Mouse (Mus musculus) heart, adult 9 months (tissue): ENCODE results near the gene Rfx8.
A peak's percentile ranks its signal among the peaks of the same experiment; 100 is the strongest.
"Not testable (repeated sequence)": the region's sequence is repeated elsewhere in the genome, so short reads cannot be mapped to it uniquely, and the experiment has no call there.

ENCODE experiments used
- DNase-seq, 2 experiments: peaks; one replicate each; pipeline ENCODE4 v3.0.0; 2022; ENCODE audit warnings: low spot score in 2 of 2

The Rfx8 gene

DNA sequence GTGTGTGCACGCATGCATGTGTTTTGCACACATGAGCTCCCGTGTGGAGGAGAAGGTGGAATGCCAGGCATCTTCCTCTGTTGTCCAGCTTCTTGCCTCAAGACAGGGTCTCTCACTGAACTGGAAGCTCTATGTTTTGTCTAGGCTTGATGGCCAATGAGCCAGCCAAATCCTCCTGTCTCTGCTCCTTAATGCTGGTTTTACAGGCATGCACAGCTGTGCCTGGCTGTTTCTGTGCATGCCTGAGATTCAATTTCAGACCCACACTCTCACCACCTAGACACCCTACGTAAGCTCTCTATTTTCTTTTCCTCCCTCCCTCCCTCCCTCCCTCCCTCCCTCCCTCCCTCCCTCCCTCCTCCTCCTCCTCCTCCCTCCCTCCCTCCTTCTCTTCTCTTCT lies 28.8 kb downstream of the Rfx8 start:
- DNase-seq = no peak

DNA sequence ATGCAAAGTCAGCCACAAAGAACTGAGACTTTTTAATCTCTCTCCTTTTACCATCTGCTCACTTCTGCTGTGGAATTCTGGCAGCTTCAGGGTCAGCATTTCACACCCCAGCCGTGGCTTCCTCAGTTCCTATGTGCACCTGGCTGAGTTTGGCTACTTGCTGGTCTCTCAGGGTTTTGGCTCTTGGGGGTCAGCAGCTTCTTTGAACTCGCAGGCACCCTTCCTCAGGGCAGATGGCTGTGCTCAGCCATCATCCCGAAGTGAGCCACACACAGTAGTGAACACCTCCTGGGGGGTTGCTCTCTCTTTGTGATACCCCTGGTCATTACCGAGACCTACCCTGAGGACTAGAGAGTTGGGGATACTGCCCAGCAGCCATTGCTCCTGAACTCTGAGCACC lies 29.7 kb downstream of the Rfx8 start:
- no peak for DNase-seq

DNA sequence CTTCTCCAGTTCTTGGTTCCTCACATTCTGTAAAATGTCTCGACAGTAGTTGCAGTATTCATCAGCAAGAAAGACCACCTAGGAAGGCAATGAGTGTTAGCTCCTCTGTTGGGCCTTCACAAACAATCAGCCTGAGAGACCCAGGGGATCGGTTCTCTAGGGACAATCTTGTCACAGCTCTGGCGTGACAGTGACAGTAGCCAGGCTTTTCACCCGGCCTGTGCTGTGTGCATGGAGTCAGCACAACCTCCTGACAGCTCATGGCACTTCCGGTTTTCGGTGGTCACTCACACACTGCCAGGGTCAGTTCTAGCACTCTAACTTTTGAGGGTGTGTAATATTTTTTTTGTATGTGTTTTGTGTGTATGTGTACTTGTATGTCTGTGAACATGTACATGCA lies 32.2 kb downstream of the Rfx8 start:
- no peak for DNase-seq

DNA sequence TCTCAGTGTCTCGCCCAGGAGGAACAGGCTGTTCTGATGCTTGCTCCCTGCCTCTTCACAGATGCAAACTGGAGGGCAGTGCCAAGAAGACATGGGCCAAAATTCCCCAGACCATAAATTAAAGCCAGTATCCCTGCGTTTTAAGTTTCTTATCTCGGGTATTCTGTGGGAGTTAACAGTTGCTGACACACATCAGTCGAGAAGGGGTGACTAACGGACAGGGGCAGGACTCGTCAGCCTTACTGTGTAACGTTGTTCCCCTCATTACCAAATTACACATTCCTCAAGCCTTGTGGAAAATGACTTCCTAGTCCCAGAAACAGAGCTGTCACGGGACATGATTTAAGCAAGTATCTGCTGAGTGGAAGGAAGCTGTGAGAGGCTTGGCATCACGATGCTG lies 33.5 kb downstream of the Rfx8 start:
- no peak for DNase-seq

DNA sequence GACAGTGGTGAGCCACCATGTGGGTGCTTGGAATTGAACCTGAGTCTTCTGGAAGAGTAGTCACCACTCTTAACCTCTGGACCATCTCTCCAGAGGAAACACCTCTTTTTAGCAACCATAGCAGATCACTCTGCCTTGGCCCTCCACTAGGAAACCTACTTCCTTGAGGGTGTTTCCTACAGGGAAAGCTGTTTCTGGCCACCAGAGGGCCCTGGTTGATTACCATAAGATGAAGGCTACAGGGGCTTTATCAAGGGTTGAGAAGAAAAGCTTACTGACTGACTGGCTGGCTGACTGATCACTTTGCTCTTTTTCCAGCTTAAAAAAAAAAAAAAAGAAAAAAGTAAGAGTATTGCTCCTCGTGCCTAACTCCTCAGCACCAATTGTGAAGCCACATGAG lies 35.0 kb downstream of the Rfx8 start:
- DNase-seq = peak; percentile 80 to 84

DNA sequence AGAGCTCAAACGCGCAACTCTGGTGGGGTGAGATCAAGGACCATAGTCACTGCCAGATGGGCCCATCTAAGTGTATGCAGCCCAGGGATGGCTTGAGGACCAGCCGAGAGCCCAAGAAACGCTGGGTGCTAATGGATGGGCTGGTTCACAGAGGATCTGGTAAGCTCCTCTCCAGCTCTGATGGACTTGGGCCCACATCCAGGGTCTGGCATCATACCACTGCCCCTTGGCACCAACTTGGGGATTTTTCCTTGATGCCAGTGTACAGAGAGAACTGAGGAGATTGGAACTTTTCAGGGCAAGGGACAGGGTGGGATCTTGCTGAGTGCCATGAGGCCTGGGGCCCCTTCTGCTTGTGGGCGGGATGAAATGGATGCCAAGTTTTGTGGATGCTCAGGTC lies 39.2 kb downstream of the Rfx8 start:
- no peak for DNase-seq

DNA sequence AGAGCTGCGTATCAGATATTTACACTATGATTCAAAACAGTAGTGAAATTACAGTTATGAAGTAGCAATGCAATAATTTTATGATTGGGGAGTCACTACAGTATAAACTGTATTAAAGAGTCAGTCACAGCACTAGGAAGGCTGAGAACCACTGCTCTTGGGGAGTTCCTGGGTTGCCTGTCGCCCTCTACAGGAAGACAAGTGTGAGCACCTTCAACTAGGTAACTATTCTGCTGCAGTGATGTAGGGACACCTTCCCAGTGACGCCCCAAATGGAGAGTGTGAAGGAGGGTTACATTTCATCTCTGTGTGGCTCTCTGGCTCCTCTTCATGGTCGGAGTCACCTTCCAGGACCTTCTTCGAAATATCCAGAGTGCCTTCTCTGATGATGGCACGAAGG lies 40.3 kb downstream of the Rfx8 start:
- no peak for DNase-seq

DNA sequence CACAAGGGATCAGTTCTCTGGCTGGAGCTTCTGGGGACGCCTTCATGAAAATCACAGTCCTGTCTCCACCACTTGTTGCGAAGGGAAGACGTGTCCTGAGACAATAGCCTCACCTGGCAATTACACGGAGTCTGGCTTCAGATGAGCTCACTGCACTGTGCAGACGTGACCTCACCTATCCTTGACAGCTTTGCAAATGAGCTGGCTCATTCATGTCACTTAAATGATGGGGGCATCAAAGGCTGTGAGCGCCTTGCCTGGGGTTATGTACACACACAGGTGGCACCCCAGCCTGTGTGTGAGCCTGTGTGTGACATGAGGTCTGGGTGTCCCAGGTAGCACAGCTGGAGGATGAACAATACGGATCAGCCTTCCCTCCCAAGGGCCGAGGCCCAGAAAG lies 41.9 kb downstream of the Rfx8 start:
- DNase-seq = no peak

DNA sequence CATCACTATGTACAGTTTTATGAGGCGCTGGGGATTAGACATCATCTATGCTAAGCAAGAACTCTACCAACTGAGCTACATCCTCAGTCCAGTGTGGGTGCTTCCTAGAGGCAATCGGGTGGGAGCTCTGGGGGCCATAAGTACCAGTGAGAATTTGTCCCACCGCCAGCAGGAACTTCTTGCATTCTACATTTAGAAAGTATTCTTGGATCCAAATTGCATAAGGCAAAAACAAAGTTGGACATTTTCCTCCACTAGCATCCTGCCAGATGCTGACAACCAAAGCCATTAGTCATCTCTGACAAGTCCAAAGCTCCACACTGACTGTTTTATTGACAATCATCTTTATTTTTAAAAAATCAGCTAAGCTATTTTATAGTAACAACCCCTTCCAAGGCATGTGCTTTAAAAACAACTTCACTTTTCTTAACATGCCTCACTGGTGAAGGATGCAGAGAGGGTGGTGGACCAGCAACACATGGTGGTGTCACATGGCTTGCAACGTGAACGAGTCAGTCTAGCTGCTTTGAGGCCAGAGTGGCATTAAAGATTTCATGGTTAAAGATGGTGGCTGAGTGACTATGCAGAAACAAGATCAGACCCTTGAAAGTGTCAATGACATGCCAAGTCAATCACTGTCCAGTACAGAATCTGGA lies 44.4 kb downstream of the Rfx8 start:
- peak in 1 of 2 experiments; percentile 48 for DNase-seq

DNA sequence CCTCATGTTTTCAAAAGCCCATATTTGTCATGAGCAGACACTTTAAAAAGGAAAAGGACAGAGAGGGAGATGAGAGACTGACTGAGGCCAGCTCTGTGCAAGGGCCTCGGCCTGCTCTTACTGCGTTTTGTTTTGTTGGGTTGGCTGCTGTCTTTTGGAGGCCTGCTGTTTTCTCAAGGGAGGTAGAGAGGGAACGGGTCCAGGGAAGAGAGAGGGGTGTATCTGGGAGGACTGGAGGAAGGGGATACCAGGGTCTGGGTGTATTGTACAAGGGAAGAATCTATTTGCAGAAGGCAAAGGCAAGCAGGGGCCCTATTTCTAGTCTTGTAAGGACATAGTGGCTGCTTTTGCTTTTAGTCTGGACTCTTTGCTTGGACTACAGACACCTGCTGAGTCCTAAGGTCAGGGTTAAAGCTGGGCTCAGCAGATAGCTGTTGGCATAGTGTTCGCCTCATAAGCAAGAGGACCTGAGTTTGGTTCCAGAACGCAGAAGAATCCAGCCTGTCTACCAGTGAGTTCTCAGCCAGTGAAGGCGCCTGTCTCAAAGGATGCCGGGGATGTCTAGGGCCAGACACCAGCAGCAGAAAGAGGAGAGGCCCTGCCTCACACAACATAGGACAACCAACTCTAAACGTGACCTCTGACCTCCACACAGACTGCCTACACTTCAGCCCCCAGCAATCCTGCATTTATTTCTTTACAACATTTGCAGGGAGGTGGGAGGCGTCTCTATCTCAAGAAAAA lies 48.3 kb downstream of the Rfx8 start:
- no peak for DNase-seq

DNA sequence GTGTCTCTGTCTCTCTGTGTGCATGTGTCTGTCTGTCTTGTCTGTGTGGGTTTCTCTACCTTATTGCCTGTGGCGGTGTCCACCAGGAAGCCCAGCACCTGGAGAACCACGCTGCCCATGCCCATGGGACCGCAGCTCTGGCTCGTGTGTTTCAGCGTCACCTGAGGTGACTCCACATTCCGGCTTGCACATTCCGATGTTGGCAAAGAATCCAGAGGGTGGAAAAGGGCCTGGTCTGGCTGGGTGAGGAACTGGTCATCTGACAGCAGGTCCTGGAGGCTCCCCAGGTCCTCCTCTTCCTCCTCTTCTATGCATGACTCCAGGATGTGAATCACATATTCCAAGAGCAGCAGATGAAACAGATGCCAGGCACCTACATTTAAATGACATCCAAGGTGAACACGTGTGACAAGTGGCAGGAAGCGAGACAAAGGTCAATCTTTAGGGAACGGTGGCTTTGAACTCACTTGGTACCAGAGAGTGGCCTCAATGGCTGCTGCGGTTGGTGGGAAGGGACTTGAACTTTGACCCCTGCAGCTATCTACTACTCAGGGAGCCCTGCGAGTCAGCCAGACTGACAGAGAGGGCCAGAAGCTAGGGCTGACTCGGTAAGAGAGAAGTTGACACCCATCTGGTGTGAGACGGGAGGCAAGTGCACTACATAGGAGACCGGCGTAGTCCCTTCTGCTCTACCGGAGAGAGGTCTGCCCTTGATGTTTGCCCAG lies 50.4 kb downstream of the Rfx8 start:
- DNase-seq = peak in 1 of 2 experiments; percentile 21

DNA sequence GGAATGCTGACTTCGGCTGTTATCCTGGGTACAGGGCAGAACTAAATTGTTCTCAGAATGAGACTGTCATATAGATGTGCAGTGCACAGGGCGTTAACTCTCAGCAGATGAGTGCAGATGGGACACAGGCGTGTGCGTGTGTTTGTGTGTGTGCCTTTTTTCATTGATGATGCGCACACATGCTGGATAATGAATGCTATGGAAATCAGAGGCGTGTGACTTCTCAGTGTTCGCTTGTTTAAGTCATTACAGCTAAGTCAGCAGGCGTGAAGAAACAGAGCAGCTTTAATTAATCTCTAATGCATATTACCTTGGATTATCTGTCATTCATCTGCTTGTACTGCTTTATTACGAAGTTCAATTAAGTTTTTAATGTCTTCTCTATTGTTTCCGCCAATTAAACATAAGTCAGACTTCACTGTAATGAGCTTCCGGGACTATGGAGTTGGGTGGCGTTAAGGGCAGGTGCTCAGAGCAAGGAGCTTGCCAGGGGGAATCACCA lies 54.0 kb downstream of the Rfx8 start:
- no peak for DNase-seq

DNA sequence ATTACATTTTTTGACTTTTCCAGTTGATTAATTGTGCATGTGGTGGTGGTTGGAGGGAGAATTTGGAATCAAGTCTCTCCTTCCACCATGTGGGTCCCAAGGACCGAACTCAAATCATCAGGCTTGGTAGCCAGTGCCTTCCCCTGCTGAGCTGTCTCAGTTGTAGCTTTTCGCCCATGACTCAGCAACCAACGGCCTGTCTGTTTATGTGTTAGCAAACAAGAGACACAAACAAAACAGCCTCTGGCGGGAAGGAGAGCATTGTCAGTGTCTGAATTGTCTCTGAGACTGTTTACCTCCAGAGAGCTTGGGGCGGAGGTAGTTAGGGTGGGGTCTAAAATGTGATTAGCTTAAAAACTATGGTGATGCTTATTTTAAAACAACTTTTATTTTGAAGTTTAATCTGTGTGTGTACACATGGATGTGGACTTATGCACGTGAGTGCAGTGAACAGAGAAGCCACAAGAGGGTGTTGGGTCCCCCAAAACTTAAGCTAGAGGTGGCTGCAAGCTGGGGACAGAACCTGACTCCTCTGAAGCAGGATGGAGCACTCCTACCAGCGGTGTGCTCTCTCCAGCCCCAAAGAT lies 56.7 kb downstream of the Rfx8 start:
- DNase-seq = no peak

DNA sequence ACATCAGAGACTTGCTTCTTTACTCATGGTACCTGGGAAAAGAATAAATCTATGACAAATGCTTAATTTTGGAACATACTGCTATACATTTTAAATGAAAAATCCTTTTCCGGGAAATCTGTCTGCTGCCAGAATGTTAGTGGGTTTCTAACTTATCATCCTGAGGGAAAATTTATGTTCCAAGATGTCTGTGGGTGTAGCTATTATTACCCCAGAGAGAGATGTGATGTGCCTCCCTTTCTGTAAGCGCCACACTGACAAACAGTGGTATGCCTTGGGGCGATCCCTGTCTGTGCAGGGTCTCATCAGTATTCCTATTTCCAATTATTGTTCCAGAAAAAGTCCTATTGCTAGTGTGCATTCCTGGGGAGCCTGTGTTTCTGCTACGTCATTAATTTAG lies 57.7 kb downstream of the Rfx8 start:
- no peak for DNase-seq

DNA sequence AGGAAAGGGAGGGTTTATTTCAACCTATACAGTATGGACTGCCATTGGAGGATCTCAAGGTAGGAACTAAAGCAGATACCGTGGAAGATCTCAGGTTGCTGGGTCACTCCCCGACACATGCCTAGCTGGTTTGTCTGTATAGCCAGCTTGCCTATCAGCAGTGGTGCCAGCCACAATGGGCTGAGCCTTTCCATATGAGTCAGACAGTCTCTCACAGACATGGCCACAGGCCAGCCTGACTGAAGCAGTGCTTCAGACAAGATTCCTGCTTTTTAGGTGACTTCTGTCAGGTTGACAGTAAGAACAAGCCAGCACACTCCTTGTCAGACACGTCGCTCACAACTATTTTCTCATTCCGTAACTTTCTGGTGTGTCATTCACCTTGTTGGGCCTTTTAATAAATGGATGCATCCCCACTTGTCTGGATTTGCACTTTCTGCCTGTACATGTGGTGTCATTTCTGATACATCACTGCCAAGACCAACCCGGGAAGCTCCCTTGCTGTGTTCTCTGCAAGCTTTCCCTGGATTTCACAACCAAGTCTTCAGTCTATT lies 63.7 kb downstream of the Rfx8 start:
- no peak for DNase-seq

DNA sequence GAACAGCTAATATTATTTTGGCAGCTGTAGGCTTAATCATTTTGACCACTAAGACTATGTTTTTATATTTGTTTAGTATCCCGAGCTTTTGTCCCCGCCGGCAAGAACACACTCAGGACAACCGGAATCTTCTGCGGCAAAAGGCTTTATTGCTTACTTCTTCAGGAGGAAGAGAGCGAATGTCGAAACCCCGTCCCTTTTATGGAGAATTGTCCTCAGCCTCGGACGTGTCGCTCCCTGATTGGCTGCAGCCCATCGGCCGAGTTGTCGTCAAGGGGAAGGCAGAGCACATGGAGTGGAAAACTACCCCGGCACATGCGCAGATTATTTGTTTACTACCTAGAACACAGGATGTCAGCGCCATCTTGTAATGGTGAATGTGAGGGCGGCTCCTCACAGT lies 65.9 kb downstream of the Rfx8 start:
- not testable (repeated sequence) for DNase-seq

DNA sequence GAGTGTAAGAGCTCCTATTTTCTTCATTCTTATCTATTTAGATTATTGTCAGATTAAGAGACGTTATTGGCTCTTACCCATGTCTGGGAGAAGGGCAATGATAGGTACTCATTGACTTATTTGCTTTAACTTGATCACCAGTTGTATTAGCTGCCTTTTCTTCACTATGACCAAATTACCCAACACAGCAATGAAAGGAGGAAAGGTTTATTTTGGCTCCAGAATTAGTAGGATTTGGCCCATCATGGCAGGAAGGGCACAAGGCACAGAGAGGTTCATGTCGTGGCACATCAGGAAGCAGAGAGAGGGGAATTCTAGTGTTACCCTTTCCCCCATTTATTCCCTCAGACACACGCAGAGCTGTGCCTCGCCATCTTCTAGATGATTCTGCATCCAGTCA lies 67.8 kb downstream of the Rfx8 start:
- DNase-seq = no peak

DNA sequence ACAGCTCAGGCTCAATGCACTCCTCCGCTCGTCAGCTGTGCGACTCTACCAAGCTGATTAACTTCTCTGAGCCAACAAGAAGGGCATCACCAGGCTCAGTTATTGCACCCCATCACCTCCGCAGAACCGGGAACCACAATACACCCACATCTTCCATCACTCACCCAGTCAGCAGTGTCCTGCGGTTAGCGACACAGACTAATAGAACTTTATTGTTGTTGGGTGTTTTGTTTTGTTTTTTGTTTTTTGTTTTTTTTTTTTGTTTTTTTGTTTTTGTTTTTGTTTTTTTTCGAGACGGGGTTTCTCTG lies 69.6 kb downstream of the Rfx8 start, which contains the start of gene Creg2:
TSS of gene Creg2 (minus strand) at position 234 of the 308 bp plus-strand sequence.
- no peak for DNase-seq

DNA sequence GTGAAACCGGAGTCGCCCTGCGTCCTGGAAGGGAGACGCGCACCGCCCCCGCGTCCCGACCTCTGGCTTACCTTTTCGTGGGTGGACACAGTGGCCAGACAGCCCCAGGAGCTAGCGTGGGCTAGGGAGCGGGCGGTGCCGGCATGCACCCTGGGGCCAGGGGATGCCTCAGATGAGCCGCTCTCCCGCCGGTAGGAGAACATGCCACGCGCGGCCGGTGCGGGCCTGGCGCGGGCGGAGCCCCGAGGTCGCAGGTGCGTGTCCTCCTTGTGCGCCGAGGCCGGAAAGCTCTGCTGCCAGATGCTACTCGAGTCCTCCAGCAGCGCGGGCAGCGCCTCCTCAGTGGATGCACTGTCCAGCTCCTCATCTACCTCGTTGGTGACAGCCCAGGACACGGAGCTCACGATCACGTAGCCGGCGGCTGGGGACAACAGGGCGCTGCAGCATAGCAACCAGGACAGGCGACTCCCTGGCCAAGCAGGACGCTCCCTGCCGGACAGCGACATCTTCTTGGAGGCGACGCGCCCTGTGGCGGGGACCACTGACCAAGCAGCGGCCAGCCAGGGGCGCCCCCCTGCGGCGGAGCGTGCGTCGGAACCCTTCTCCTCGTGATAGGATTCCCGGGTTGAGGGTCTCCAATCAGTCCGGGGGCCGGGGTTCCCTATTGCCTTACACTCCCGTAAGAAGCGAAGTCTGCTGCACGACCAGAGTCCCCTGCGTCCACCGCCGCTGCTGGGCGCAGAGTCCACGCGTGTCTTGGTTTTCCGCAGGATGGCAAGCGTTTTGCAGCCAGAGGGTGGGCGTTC lies 70.2 kb downstream of the Rfx8 start:
- DNase-seq = peak in 1 of 2 experiments; percentile 8

DNA sequence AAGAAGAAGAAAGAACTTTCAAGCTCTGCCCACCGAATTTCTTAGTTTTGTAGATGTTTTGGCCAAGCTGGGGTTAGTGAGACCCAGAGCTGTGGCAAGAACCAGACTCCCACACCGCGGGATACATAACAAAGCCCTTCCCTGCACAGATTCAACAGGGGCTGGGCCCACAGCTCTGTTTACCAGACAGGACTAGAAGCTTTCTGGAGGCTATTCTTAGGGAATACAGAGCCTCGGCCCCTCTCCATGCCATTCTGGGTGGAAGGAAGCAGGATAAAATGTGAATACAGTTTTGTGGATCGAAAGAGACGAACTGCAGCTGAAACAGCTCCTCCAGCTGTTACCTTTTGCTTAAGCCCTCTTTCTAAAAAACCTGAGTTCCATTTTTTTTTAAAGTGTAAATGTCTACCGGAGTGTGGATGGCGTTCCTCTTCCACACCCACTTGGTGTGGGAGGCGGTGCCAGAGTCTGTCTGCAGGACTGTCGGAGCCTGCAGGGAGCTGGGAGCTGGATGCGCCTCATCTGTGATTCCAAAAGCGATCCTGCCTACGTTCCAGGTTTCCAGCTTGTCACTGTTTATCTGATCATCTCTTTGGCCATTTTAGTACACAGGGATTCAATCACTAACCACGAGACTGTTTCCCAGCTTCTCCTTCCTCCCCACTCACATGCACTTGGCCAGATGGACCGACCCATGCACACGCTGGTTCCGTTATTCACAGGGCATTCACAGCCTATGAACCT lies 70.9 kb downstream of the Rfx8 start:
- no peak for DNase-seq

DNA sequence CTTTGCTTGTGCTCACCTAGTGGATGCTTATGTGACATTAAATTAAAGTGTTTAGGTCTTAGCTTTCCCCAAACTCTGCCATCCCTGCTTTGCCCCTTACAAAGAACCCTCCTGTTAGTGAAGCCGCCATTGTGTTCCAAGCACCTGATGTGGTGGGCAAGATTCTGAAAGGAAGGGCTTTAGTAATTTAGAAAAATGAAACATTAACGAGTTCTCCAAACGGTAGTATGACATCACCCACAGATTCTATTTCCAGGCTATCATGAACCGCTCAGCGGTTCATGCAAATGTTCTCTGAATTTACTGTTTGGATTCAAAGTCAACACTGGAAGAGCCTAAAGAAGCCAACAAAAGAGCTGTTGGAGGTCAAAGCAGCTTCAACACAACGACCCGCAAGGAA lies 72.2 kb downstream of the Rfx8 start:
- no peak for DNase-seq
